Mouse (Mus musculus) CH12.LX (cell line): ENCODE data around the gene Fam168a. TPM values are rescaled to one million over a fixed set of nuclear protein-coding genes. Genes with fewer than 3 reads are reported as not detected.

Experiments
- DNase-seq: peaks from one replicate; pipeline ENCODE4 v3.0.0-alpha.2; 2013; ENCODE audit errors: extremely low read depth
- H3K27ac ChIP-seq: 2 replicates; pipeline ENCODE4 v1.5.1; 2012; ENCODE audit warnings: low read depth, mild to moderate bottlenecking, control low read depth, moderate library complexity; ENCODE audit not compliant: insufficient read depth
- H3K27me3 ChIP-seq: replicated peaks from 2 replicates; pipeline ENCODE3; 2012; ENCODE audit warnings: inconsistent platforms
- H3K36me3 ChIP-seq, 2 experiments: replicated peaks in 1 of 2; 2 replicates each; pipeline versions ENCODE3 to v1.6.1; 2012; ENCODE audit warnings: inconsistent platforms in 1 of 2, low read length in 1 of 2, mild to moderate bottlenecking in 1 of 2, mixed read lengths in 1 of 2, moderate library complexity in 1 of 2; ENCODE audit not compliant: control insufficient read depth in 1 of 2, insufficient read depth in 1 of 2
- H3K4me1 ChIP-seq, 2 experiments: 2 replicates each; pipeline ENCODE4 v1.6.1; 2012; ENCODE audit warnings: inconsistent platforms in 1 of 2, moderate library complexity in 1 of 2; ENCODE audit not compliant: insufficient read depth in 2 of 2, control insufficient read depth in 1 of 2
- H3K4me2 ChIP-seq: 2 replicates; pipeline ENCODE4 v1.6.1; 2012; ENCODE audit warnings: low read depth, mild to moderate bottlenecking, control low read depth; ENCODE audit not compliant: poor library complexity, insufficient read depth, severe bottlenecking
- H3K4me3 ChIP-seq, 3 experiments: fragments of 150-350 bp in 1 of 3; sonication (generic) in 1 of 3; replicated peaks in 1 of 3; 2 replicates each; pipeline versions ENCODE3 to v1.5.1; 2011 to 2012; ENCODE audit warnings: low read depth in 2 of 3, low read length in 2 of 3, mild to moderate bottlenecking in 2 of 3, moderate library complexity in 2 of 3, control low read depth in 1 of 3, improper control_type of control experiment in 1 of 3, inconsistent platforms in 1 of 3, mixed read lengths in 1 of 3; ENCODE audit not compliant: poor library complexity in 1 of 3
- H3K79me2 ChIP-seq: replicated peaks from 2 replicates; pipeline ENCODE4 v1.6.1; 2012; ENCODE audit warnings: mild to moderate bottlenecking, moderate library complexity; ENCODE audit not compliant: control insufficient read depth, poor library complexity, insufficient read depth, severe bottlenecking; ENCODE audit errors: extremely low read depth
- H3K9ac ChIP-seq: 2 replicates; pipeline ENCODE4 v1.6.1; 2012; ENCODE audit warnings: low read depth, mild to moderate bottlenecking, control low read depth, moderate library complexity; ENCODE audit not compliant: insufficient read depth
- H3K9me3 ChIP-seq: replicated peaks from 2 replicates; pipeline ENCODE3; 2012; ENCODE audit warnings: low read length, inconsistent platforms, mixed read lengths
- BHLHE40 ChIP-seq: IDR thresholded peaks from 2 replicates; pipeline ENCODE4 v1.6.1; 2011; ENCODE audit warnings: mild to moderate bottlenecking, low read depth, low read length, improper control_type of control experiment
- CHD1 ChIP-seq: IDR thresholded peaks from 2 replicates; pipeline ENCODE4 v1.6.1; 2012; ENCODE audit warnings: low read depth, low read length, improper control_type of control experiment, inconsistent platforms
- CHD2 ChIP-seq: IDR thresholded peaks from 2 replicates; pipeline ENCODE4 v1.6.1; 2011; ENCODE audit warnings: low read length, improper control_type of control experiment
- CTCF ChIP-seq, 2 experiments: IDR thresholded peaks in 1 of 2; conservative IDR thresholded peaks in 1 of 2; 2 replicates each; pipeline ENCODE4 v1.5.1; 2011 to 2012; ENCODE audit warnings: low read depth in 2 of 2, low read length in 2 of 2, improper control_type of control experiment in 1 of 2, inconsistent platforms in 1 of 2, mild to moderate bottlenecking in 1 of 2, moderate library complexity in 1 of 2
- E2F4 ChIP-seq: IDR thresholded peaks from 2 replicates; pipeline ENCODE4 v1.6.1; 2011; ENCODE audit warnings: low read depth, low read length, improper control_type of control experiment; ENCODE audit not compliant: insufficient replicate concordance
- ELF1 ChIP-seq: IDR thresholded peaks from 2 replicates; pipeline ENCODE4 v1.6.1; 2014; ENCODE audit warnings: low read depth, mild to moderate bottlenecking, inconsistent platforms, low read length, improper control_type of control experiment
- EP300 ChIP-seq: IDR thresholded peaks from 2 replicates; pipeline ENCODE4 v1.6.1; 2011; ENCODE audit warnings: low read length, improper control_type of control experiment
- ETS1 ChIP-seq: conservative IDR thresholded peaks from 2 replicates; pipeline ENCODE4 v1.6.1; 2012; ENCODE audit warnings: low read depth, mild to moderate bottlenecking, inconsistent platforms, low read length, improper control_type of control experiment, moderate library complexity
- GABPA ChIP-seq: IDR thresholded peaks from 2 replicates; pipeline ENCODE4 v1.6.1; 2012; ENCODE audit warnings: low read depth, low read length, improper control_type of control experiment, inconsistent platforms; ENCODE audit not compliant: insufficient replicate concordance
- IRF4 ChIP-seq: IDR thresholded peaks from 2 replicates; pipeline ENCODE4 v1.6.1; 2014; ENCODE audit warnings: low read depth, mild to moderate bottlenecking, inconsistent platforms, low read length, improper control_type of control experiment
- JUN ChIP-seq: IDR thresholded peaks from 2 replicates; pipeline ENCODE4 v1.6.1; 2011; ENCODE audit warnings: low read depth, mild to moderate bottlenecking, low read length, improper control_type of control experiment, moderate library complexity; ENCODE audit not compliant: insufficient read depth
- JUND ChIP-seq: conservative IDR thresholded peaks from 2 replicates; pipeline ENCODE4 v1.6.1; 2011; ENCODE audit warnings: low read depth, low read length, improper control_type of control experiment
- KAT2A ChIP-seq: IDR thresholded peaks from 2 replicates; pipeline ENCODE4 v1.6.1; 2012; ENCODE audit warnings: low read length, improper control_type of control experiment, inconsistent platforms; ENCODE audit not compliant: insufficient replicate concordance
- MAFK ChIP-seq: IDR thresholded peaks from 2 replicates; pipeline ENCODE4 v1.6.1; 2011; ENCODE audit warnings: low read length, improper control_type of control experiment; ENCODE audit not compliant: insufficient replicate concordance
- MAX ChIP-seq: IDR thresholded peaks from 2 replicates; pipeline ENCODE4 v1.6.1; 2011; ENCODE audit warnings: low read length, improper control_type of control experiment
- MAZ ChIP-seq: IDR thresholded peaks from 2 replicates; pipeline ENCODE4 v1.6.1; 2012; ENCODE audit warnings: low read depth, mild to moderate bottlenecking, inconsistent platforms, low read length, improper control_type of control experiment, moderate library complexity
- MXI1 ChIP-seq: IDR thresholded peaks from 2 replicates; pipeline ENCODE4 v1.6.1; 2011; ENCODE audit warnings: mild to moderate bottlenecking, low read depth, low read length, improper control_type of control experiment
- NELFE ChIP-seq: IDR thresholded peaks from 2 replicates; pipeline ENCODE4 v1.6.1; 2011; ENCODE audit warnings: low read depth, low read length, improper control_type of control experiment
- NRF1 ChIP-seq: IDR thresholded peaks from 2 replicates; pipeline ENCODE4 v1.6.1; 2014; ENCODE audit warnings: low read depth, mild to moderate bottlenecking, inconsistent platforms, low read length, improper control_type of control experiment, moderate library complexity
- PAX5 ChIP-seq: IDR thresholded peaks from 2 replicates; pipeline ENCODE4 v1.6.1; 2012; ENCODE audit warnings: low read length, inconsistent platforms, mixed read lengths
- RAD21 ChIP-seq: IDR thresholded peaks from 2 replicates; pipeline ENCODE4 v1.6.1; 2011; ENCODE audit warnings: low read depth, mild to moderate bottlenecking, low read length, improper control_type of control experiment, moderate library complexity
- RCOR1 ChIP-seq: conservative IDR thresholded peaks from 2 replicates; pipeline ENCODE4 v1.6.1; 2012; ENCODE audit warnings: low read depth, mild to moderate bottlenecking, inconsistent platforms, low read length, improper control_type of control experiment
- SIN3A ChIP-seq: IDR thresholded peaks from 2 replicates; pipeline ENCODE4 v1.6.1; 2012; ENCODE audit warnings: low read length, improper control_type of control experiment, inconsistent platforms
- SMC3 ChIP-seq: IDR thresholded peaks from 2 replicates; pipeline ENCODE4 v1.6.1; 2011; ENCODE audit warnings: low read depth, low read length, improper control_type of control experiment
- TBP ChIP-seq: conservative IDR thresholded peaks from 2 replicates; pipeline ENCODE4 v1.6.1; 2011; ENCODE audit warnings: low read depth, low read length, improper control_type of control experiment
- UBTF ChIP-seq: IDR thresholded peaks from 2 replicates; pipeline ENCODE4 v1.6.1; 2012; ENCODE audit warnings: low read depth, mild to moderate bottlenecking, inconsistent platforms, low read length, improper control_type of control experiment, moderate library complexity
- USF2 ChIP-seq: conservative IDR thresholded peaks from 2 replicates; pipeline ENCODE4 v1.6.1; 2011; ENCODE audit warnings: low read depth, low read length, improper control_type of control experiment
- ZC3H11A ChIP-seq: IDR thresholded peaks from 2 replicates; pipeline ENCODE4 v1.6.1; 2012; ENCODE audit warnings: low read depth, mild to moderate bottlenecking, inconsistent platforms, low read length, improper control_type of control experiment
- ZKSCAN1 ChIP-seq: IDR thresholded peaks from 2 replicates; pipeline ENCODE4 v1.6.1; 2012; ENCODE audit warnings: low read depth, inconsistent platforms, low read length, improper control_type of control experiment, borderline replicate concordance
- ZMIZ1 ChIP-seq: IDR thresholded peaks from 2 replicates; pipeline ENCODE4 v1.6.1; 2012; ENCODE audit warnings: low read depth, mild to moderate bottlenecking, inconsistent platforms, low read length, improper control_type of control experiment
- ZNF384 ChIP-seq: IDR thresholded peaks from 2 replicates; pipeline ENCODE4 v1.6.1; 2012; ENCODE audit warnings: low read depth, low read length, improper control_type of control experiment, inconsistent platforms
- dilution Hi-C: fragments of 300-500 bp; cut with MboI; formaldehyde crosslinking; loops from 2 replicates; pipeline ENCODE4 v1.14.3; 2020; ENCODE audit warnings: low sequenced_read_pairs; ENCODE audit not compliant: extremely low pct_unique_long_range_greater_than_20kb, extremely low pct_ligation_motif_present
- in situ Hi-C: fragments of 300-500 bp; cut with MboI; formaldehyde crosslinking; loops from 3 replicates; pipeline ENCODE4 v1.14.3; 2019; ENCODE audit warnings: low sequenced_read_pairs, low pct_ligation_motif_present, low pct_unique_long_range_greater_than_20kb, mixed read lengths
- polyA plus RNA-seq: library from polyadenylated mRNA; unstranded; fragments of >175 nt; gene quantifications from 2 replicates; pipeline ENCODE4 v1.2.1, GENCODE M21; 2012; ENCODE audit warnings: low read depth; ENCODE audit not compliant: insufficient read length
- total RNA-seq, 2 experiments: library from RNA; depleted of rRNA; stranded (reverse); fragments of 300-350 nt in 1 of 2; fragments of >200 nt in 1 of 2; gene quantifications; 2 replicates each; pipeline ENCODE4 v1.2.3; 2012 to 2014

The Fam168a gene
- total and polyA plus RNA-seq, 3 experiments = 4.0 to 15.0 (median 4.9) TPM

DNA sequence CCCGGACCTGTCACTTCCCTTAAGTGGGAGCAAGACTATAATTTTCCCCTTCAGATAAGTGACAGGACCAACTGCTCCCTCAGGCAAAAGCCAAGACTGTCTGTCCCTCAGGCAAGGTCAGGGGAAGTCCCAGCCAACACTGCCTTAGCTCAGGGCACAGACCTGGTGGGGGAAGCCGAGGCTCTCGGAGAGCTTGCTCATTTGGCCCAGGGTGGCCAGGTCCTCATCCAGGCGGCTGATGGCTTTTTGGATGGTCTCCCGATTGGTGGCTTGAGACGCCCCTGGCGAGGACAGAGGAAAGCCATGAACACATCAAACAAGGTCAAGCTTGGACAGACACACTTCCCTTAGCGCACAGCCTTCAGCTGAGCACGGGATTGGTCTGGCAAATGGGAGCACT lies 175.1 kb downstream of the Fam168a start:
- dilution Hi-C loops = no loop called here
- TF ChIP-seq MAX (no peak), MAZ (no peak), SIN3A (no peak), JUN (no peak), IRF4 (no peak), JUND (no peak), CHD2 (no peak), RCOR1 (no peak), CHD1 (no peak), KAT2A (no peak), TBP (no peak), ZMIZ1 (no peak), ZC3H11A (no peak)
- in situ Hi-C loops = no loop called here
- Histone ChIP-seq H3K79me2 (no peaks in the 10 kb centered on the region), H3K9ac (peak overlapping the region; percentile 5; the same call in 1 of the 2 replicates), H3K27me3 (no peaks in the 10 kb centered on the region), H3K4me2 (peak overlapping the region; percentile 50), H3K27ac (peak overlapping the region; percentile 53), H3K9me3 (no peaks in the 10 kb centered on the region), H3K4me3 (peak overlapping the region in 1 of 3 experiments; percentile 14), H3K36me3 (peaks cover 25 to 68% of the 10 kb centered on the region in 2 experiments), H3K4me1 (peaks cover 25 to 46% of the 10 kb centered on the region in 2 experiments)
- peak; percentile 49 for DNase-seq

- no peaks in the 10 kb centered on the region for H3K79me2 ChIP-seq
- in situ Hi-C loops = no loop called here
- TF ChIP-seq GABPA (no peak), ZMIZ1 (no peak), ETS1 (0 out of 2 replicates have a peak, but pooled peaks have one; percentile 24), MAZ (0 out of 2 replicates have a peak, but pooled peaks have one; percentile 37), TBP (peak; percentile 90), ZKSCAN1 (no peak), JUN (no peak), JUND (no peak), MXI1 (no peak; the same call in 1 of the 2 replicates), E2F4 (no peak), SIN3A (no peak; the same call in 1 of the 2 replicates), ZNF384 (peak; percentile 17; the same call in 1 of the 2 replicates), PAX5 (no peak), MAFK (no peak), NRF1 (no peak), KAT2A (no peak), CTCF (conservative IDR thresholded peaks at IDR 0.05 in 1 of 2, IDR thresholded peaks at IDR 0.05 in 1 of 2; ENCODE audit: low read depth in 2 of 2, low read length in 2 of 2) (no peak), USF2 (no peak), RAD21 (no peak), CHD2 (no peak), UBTF (0 out of 2 replicates have a peak, but pooled peaks have one; percentile 30), IRF4 (peak; percentile 20; the same call in 1 of the 2 replicates), ZC3H11A (no peak), SMC3 (no peak), ELF1 (0 out of 2 replicates have a peak, but pooled peaks have one; percentile 6), BHLHE40 (no peak), EP300 (peak; percentile 48; the same call in 1 of the 2 replicates), NELFE (peak; percentile 34; the same call in 1 of the 2 replicates)
These were observed 175.5 kb downstream of the Fam168a start for GRCm38 (mm10) chr7:100881950-100882349.

More at GRCm38 (mm10) chr7:100881950-100882349, 175.5 kb downstream of the Fam168a start:
- H3K36me3 ChIP-seq = peaks cover 21 to 64% of the 10 kb centered on the region in 2 experiments
- peaks cover 25 to 46% of the 10 kb centered on the region in 2 experiments for H3K4me1 ChIP-seq
- peak; percentile 74 for DNase-seq
- H3K9me3 ChIP-seq = no peaks in the 10 kb centered on the region
- H3K4me3 ChIP-seq = peak overlapping the region in 1 of 3 experiments; percentile 17
- peak overlapping the region; percentile 50; the same call in 1 of the 2 replicates for H3K4me2 ChIP-seq
- 0 out of 2 replicates have a peak overlapping the region, but pooled peaks have one; percentile 5 for H3K9ac ChIP-seq
- dilution Hi-C loops = no loop called here
- peak overlapping the region; percentile 56 for H3K27ac ChIP-seq
- no peaks in the 10 kb centered on the region for H3K27me3 ChIP-seq
